Mouse (Mus musculus) c-Kit-negative CD71-positive TER-119-positive erythroid progenitor cells, embryonic 14.5 days (primary cell): ENCODE data around the gene Agap2.

Source experiments
- DNase-seq: peaks from one replicate; pipeline ENCODE4 v3.0.0-alpha.2; 2013; ENCODE audit warnings: low read depth, low spot score

The Agap2 gene

GRCm38 (mm10) chr10:127100414-127100813 lies 25.3 kb downstream of the Agap2 start:
- no peak for DNase-seq

DNA sequence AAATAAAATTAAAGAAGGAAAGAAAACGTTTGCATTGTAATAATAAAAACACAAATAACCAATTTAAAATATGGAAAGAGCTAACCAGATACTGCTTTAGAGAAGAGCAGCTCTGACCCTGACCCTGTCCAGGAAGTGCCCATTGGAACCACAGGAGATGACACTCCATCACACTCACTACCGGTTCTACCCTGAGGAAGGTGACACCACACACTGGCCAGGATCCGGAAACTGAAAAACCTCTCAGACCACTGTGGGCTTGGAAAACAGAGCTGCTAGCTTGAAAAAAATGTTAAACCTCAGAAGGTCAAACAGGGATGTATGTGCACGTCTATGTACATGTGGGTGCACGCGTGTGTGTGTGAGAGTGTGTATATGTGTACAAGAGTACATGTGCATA lies 26.1 kb downstream of the Agap2 start:
- no peak for DNase-seq

- no peak for DNase-seq
Measured at GRCm38 (mm10) chr10:127103631-127104030, 28.5 kb downstream of the Agap2 start.

DNA sequence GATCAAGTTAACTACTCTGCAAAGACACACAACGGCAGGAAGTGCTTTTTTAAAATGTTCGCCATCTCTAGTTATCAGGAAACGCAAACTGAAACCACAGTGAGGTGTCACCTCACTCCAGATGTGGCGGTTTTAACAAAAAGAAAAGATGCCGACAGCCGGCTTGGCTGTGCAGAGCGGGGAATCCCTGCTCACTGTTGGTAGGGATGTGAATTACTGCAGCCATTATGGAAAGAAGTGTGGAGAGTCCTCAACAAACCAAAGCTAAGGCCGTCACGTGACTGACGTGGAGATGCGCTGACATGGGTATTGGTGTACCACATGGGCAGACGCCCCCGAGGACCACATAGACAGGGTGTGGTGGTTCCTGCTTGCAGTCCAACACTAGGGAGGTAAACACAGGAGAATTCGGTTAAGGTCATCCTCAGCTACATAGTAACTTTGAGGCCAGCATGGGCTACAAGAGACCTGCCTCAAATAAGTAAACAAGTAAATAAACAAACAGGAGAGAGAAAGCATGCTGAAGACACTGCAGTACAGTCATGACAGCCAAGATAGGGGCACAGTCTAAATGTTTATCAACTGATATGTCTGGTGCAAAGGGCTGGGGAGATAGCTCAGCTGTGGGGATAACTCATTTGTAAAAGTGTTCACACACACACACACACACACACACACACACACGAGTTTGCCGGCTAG lies 32.6 kb downstream of the Agap2 start:
- DNase-seq, result no peak

DNA sequence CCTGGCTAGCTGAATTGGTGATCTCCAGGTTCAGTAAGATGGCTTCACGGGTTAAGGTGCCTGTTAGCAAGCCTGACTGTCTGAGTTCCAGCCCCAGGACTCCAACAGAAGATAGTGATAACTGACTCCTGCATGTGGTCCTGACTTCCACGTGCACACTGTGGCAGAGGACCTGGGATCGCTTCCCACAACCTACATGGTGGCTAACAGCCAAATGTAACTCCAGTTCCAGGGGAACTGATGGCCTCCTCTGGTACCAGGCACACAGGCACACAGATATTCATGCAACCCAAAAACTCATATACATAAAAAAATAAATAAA lies 33.1 kb downstream of the Agap2 start:
- DNase-seq, result no peak

- no peak for DNase-seq
Measured at GRCm38 (mm10) chr10:127111001-127111887, 36.2 kb downstream of the Agap2 start.

GRCm38 (mm10) chr10:127114408-127114807 lies 39.3 kb downstream of the Agap2 start:
- no peak for DNase-seq

GRCm38 (mm10) chr10:127115068-127115467 lies 40.0 kb downstream of the Agap2 start:
- no peak for DNase-seq

GRCm38 (mm10) chr10:127118470-127118869 lies 43.4 kb downstream of the Agap2 start:
- DNase-seq, result no peak

DNA sequence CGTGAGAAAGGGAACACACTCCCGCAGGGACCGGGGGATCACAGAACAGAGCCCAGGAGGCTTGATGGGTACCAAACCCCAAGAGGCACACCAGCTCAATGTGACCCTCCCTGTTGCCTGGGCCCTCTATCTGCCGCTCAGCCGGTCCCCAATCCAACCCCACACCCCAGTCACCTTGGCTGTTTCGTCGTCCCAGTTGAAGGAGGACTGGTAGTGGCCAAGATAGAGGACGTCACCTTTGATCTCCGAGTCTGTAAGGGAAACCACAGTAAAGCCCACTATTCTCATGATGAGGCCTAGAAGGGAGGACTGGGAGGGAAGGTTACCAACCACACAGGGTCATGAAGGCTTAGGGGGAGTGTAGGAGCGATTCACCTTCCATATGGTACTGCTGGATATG lies 44.1 kb downstream of the Agap2 start:
- DNase-seq, result no peak

- DNase-seq, result no peak
Measured at GRCm38 (mm10) chr10:127120301-127121065, 45.4 kb downstream of the Agap2 start.

GRCm38 (mm10) chr10:127121066-127121477 lies 46.0 kb downstream of the Agap2 start, which contains the start of gene Os9:
Gene Os9 (minus strand): TSS chr10:127121131.
- DNase-seq, result peak; percentile 95

- DNase-seq, result no peak
Measured at GRCm38 (mm10) chr10:127122018-127122417, 46.9 kb downstream of the Agap2 start.

- DNase-seq, result peak; percentile 73
Measured at GRCm38 (mm10) chr10:127122784-127123435, 47.8 kb downstream of the Agap2 start.

GRCm38 (mm10) chr10:127123436-127123805 lies 48.3 kb downstream of the Agap2 start:
- DNase-seq, result peak; percentile 68

- DNase-seq, result no peak
Measured at GRCm38 (mm10) chr10:127125210-127126001, 50.3 kb downstream of the Agap2 start.

GRCm38 (mm10) chr10:127126579-127126978 lies 51.5 kb downstream of the Agap2 start:
- DNase-seq, result no peak

- DNase-seq, result no peak
Measured at GRCm38 (mm10) chr10:127127711-127128279, 52.7 kb downstream of the Agap2 start.

DNA sequence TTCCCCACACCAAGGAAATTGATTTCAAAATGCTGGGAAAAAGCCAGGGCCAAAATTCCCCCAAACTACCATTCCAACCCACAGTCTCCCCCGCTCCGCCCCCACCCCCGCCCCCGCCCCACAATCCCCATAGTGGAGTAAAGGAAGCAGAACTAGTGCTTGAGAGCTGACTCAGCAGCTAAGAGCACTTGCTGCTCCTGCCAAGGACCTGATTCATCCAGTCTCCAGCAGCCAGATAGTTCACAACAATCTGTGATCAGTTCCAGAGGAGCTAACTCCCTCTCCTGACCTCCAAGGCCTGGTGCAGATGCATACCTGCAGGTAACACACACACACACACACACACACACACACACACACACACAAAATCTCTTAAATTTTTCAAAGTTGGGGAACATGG lies 54.3 kb downstream of the Agap2 start:
- no peak for DNase-seq

- DNase-seq, result no peak
Measured at GRCm38 (mm10) chr10:127132469-127132868, 57.4 kb downstream of the Agap2 start.
